8 mouse cellular contexts compared by ENCODE assay signal in genomic region chrX:94624835-94625803, GRCm38 (mm10). TPM values are rescaled to one million over a fixed set of nuclear protein-coding genes. Genes with fewer than 3 reads are reported as not detected.
A peak's percentile ranks its signal among the peaks of the same experiment; 100 is the strongest.
DNase-seq lines count a peak whose midpoint lies in the region; ATAC-seq lines count a peak whose summit lies in the region.

No protein-coding gene starts in this region.

- DNase-seq in 3T3-L1 (ENCODE audit: low read depth, low spot score) = peak; percentile 36
- peak; percentile 45 for DNase-seq in MN1 (ENCODE audit: low spot score)
- peak; percentile 25 to 38 for DNase-seq in heart, postnatal 14 days
- peak; percentile 26 for DNase-seq in layer of hippocampus, adult 9-11 months
- DNase-seq in lung, postnatal 4 days = peak; percentile 33 to 43
- DNase-seq in right cerebral cortex, postnatal 14 days = peak; percentile 63

- peak overlapping the region; percentile 6; the same call in 1 of the 2 replicates for H3K4me3 ChIP-seq in embryonic facial prominence, embryonic 13.5 days

- no peaks in the 10 kb centered on the region for H3K4me1 ChIP-seq in embryonic facial prominence, embryonic 13.5 days

- H3K4me2 ChIP-seq in embryonic facial prominence, embryonic 13.5 days = peak overlapping the region; percentile 42

- H3K9me3 ChIP-seq in embryonic facial prominence, embryonic 13.5 days = no peaks in the 10 kb centered on the region

- intact Hi-C loops in heart, postnatal 14 days (cut with DNase I) = loop anchor here (10.0 kb wide), 1 partner anchor 190 kb away; no protein-coding TSS in a partner anchor

- no peak for ATAC-seq in embryonic facial prominence, embryonic 13.5 days (ENCODE audit: insufficient number of reproducible peaks, insufficient read depth, low FRiP score, low TSS enrichment, low read depth)
- no peak for ATAC-seq in cerebellum, adult (ENCODE audit: insufficient number of reproducible peaks, low FRiP score, low TSS enrichment)

- H3K9ac ChIP-seq in embryonic facial prominence, embryonic 13.5 days = no peak overlapping the region

- WGBS in embryonic facial prominence, embryonic 13.5 days = 29% methylated on average over 13 of the region's 13 CpGs

- H3K27me3 ChIP-seq in embryonic facial prominence, embryonic 13.5 days = peaks cover 23% of the 10 kb centered on the region

- H3K27ac ChIP-seq in embryonic facial prominence, embryonic 13.5 days = no peak overlapping the region

- no peaks in the 10 kb centered on the region for H3K36me3 ChIP-seq in embryonic facial prominence, embryonic 13.5 days

RNA-seq across cellular contexts. Expression of gene Gspt2, which starts 10.8 kb away (rescaled TPM):
- polyA plus RNA-seq in embryonic facial prominence, embryonic 13.5 days (2015; fragmentation: Nextera tagmentation; extraction: Ambion mirVana) = 6.6 and 6.9 TPM in 2 replicates
- total RNA-seq in heart, postnatal 14 days (2021) = under 1 TPM; 0.48 to 0.63 TPM
